20 mouse cellular contexts compared by ENCODE assay signal in genomic region chr17:86027577-86028199, GRCm38 (mm10).
A peak's percentile ranks its signal among the peaks of the same experiment; 100 is the strongest.
DNase-seq lines count a peak whose midpoint lies in the region; ATAC-seq and TF ChIP-seq lines count a peak whose summit lies in the region.
"Had no signal": no experiment of that assay in that cellular context is flagged by ENCODE, and none has a peak within 500 bp of the region (broad histone marks: within the 10 kb centered on the region; RNA-seq: fewer than 3 reads in every experiment).

No protein-coding gene starts in this region.

- no peak for TF ChIP-seq CTCF in lung, embryonic 14.5 days (IDR thresholded peaks at IDR 0.05; ENCODE audit: low read depth)
- no peak for TF ChIP-seq CTCF in lung, adult 2 months (IDR thresholded peaks at IDR 0.05; ENCODE audit: insufficient read depth, low read length)
- no peak for TF ChIP-seq CTCF in hindbrain, postnatal 0 days (IDR thresholded peaks at IDR 0.05; ENCODE audit: low read depth)

- no peak for ATAC-seq in lung, embryonic 14.5 days (ENCODE audit: insufficient read depth)
- peak; percentile 96 for ATAC-seq in liver, embryonic 12.5 days
- peak; percentile 84 for ATAC-seq in megakaryocyte progenitor cell, adult 5-6 weeks (replicated peaks; ENCODE audit: poor library complexity)
- ATAC-seq in hindbrain, postnatal 0 days = no peak
- ATAC-seq: forebrain, embryonic 13.5 days; intestine, embryonic 16.5 days had no signal

- no peak overlapping the region for H3K4me3 ChIP-seq in lung, embryonic 14.5 days (ENCODE audit: low read depth, low read length)
- no peak overlapping the region for H3K4me3 ChIP-seq in lung, adult 2 months (replicated peaks; ENCODE audit: extremely low read depth, low read depth, low read length)
- no peak overlapping the region for H3K4me3 ChIP-seq in liver, embryonic 12.5 days
- no peak overlapping the region for H3K4me3 ChIP-seq in hindbrain, postnatal 0 days (ENCODE audit: low read length)
- H3K4me3 ChIP-seq: embryonic facial prominence, embryonic 12.5 days; erythroblast, embryonic 14.5 days; forebrain, embryonic 13.5 days; hindbrain, embryonic 15.5 days had no signal

- WGBS in lung, embryonic 14.5 days = 67% methylated on average over 4 of the region's 4 CpGs
- 72% methylated on average over 4 of the region's 4 CpGs for WGBS in lung, adult 2 months
- WGBS in liver, embryonic 12.5 days (ENCODE audit: insufficient replicate concordance) = 40% methylated on average over 4 of the region's 4 CpGs
- 81% methylated on average over 4 of the region's 4 CpGs for WGBS in hindbrain, postnatal 0 days

- H3K27ac ChIP-seq in lung, embryonic 14.5 days (ENCODE audit: low read depth) = no peak overlapping the region
- peak overlapping the region; percentile 70 for H3K27ac ChIP-seq in liver, embryonic 12.5 days
- no peak overlapping the region for H3K27ac ChIP-seq in hindbrain, postnatal 0 days
- H3K27ac ChIP-seq: embryonic facial prominence, embryonic 12.5 days; forebrain, embryonic 13.5 days; hindbrain, embryonic 15.5 days; stomach, postnatal 0 days had no signal

- H3K9ac ChIP-seq in lung, embryonic 14.5 days = no peak overlapping the region
- H3K9ac ChIP-seq in liver, embryonic 12.5 days = 0 out of 2 replicates have a peak overlapping the region, but pooled peaks have one; percentile 27
- H3K9ac ChIP-seq in hindbrain, postnatal 0 days (replicated peaks; ENCODE audit: low read length) = no peak overlapping the region
- H3K9ac ChIP-seq: embryonic facial prominence, embryonic 12.5 days; forebrain, embryonic 13.5 days; hindbrain, embryonic 15.5 days had no signal

- TF ChIP-seq POLR2A in lung, adult 2 months (IDR thresholded peaks at IDR 0.05; ENCODE audit: borderline replicate concordance, extremely low read depth, low read depth, low read length) = no peak

- peaks cover 10% of the 10 kb centered on the region; the same call in 1 of the 2 replicates for H3K4me1 ChIP-seq in lung, embryonic 14.5 days (ENCODE audit: insufficient read depth)
- no peaks in the 10 kb centered on the region for H3K4me1 ChIP-seq in lung, adult 2 months (ENCODE audit: control insufficient read depth, insufficient read depth, low read length)
- H3K4me1 ChIP-seq in liver, embryonic 12.5 days = peaks cover 55% of the 10 kb centered on the region
- no peaks in the 10 kb centered on the region for H3K4me1 ChIP-seq in hindbrain, postnatal 0 days (ENCODE audit: insufficient read depth, low read length)

- H3K36me3 ChIP-seq in lung, embryonic 14.5 days (ENCODE audit: insufficient read depth) = no peaks in the 10 kb centered on the region
- no peaks in the 10 kb centered on the region for H3K36me3 ChIP-seq in liver, embryonic 12.5 days
- no peaks in the 10 kb centered on the region for H3K36me3 ChIP-seq in hindbrain, postnatal 0 days (ENCODE audit: insufficient read depth, low read length)
- H3K36me3 ChIP-seq: embryonic facial prominence, embryonic 12.5 days; hindbrain, embryonic 15.5 days had no signal

- H3K9me3 ChIP-seq in lung, embryonic 14.5 days (ENCODE audit: low read depth, low read length) = no peaks in the 10 kb centered on the region
- H3K9me3 ChIP-seq in liver, embryonic 12.5 days (replicated peaks) = no peaks in the 10 kb centered on the region
- H3K9me3 ChIP-seq in hindbrain, postnatal 0 days (ENCODE audit: low read length) = no peaks in the 10 kb centered on the region
- H3K9me3 ChIP-seq: embryonic facial prominence, embryonic 12.5 days; forebrain, embryonic 13.5 days; hindbrain, embryonic 15.5 days had no signal

- peak; percentile 61 for DNase-seq in lung, embryonic 14.5 days
- no peak for DNase-seq in lung, adult 2 months
- peak; percentile 44 for DNase-seq in c-Kit-positive CD71-positive TER-119-positive erythroid progenitor cells, embryonic 14.5 days (ENCODE audit: low spot score)
- no peak for DNase-seq in ovary, postnatal 10 days (ENCODE audit: low spot score)
- DNase-seq in hindbrain, postnatal 0 days (ENCODE audit: low spot score) = no peak
- no peak for DNase-seq in kidney, postnatal 25 days
- DNase-seq: cerebellum, adult 11-12 months; kidney, postnatal 4 days; right cerebral cortex, adult 18-20 months; thymus, adult 2 months had no signal

- H3K27me3 ChIP-seq in lung, embryonic 14.5 days (ENCODE audit: insufficient read depth, low read length) = no peaks in the 10 kb centered on the region
- no peaks in the 10 kb centered on the region for H3K27me3 ChIP-seq in liver, embryonic 12.5 days (replicated peaks)
- no peaks in the 10 kb centered on the region for H3K27me3 ChIP-seq in hindbrain, postnatal 0 days (ENCODE audit: insufficient read depth, low read length)
- H3K27me3 ChIP-seq: embryonic facial prominence, embryonic 12.5 days; forebrain, embryonic 13.5 days; hindbrain, embryonic 15.5 days had no signal

- no peak overlapping the region for H3K4me2 ChIP-seq in lung, embryonic 14.5 days
- no peak overlapping the region for H3K4me2 ChIP-seq in liver, embryonic 12.5 days
- no peak overlapping the region for H3K4me2 ChIP-seq in hindbrain, postnatal 0 days (ENCODE audit: low read depth, low read length)
- H3K4me2 ChIP-seq: embryonic facial prominence, embryonic 12.5 days; forebrain, embryonic 13.5 days; heart, embryonic 11.5 days; hindbrain, embryonic 15.5 days; midbrain, embryonic 11.5 days had no signal

Comparison
In these comparisons a context has a peak if more than half of its experiments do, and no peak if none do; other contexts are left out.
1. DNase-seq: peak in lung, embryonic 14.5 days (single experiment) and c-Kit-positive CD71-positive TER-119-positive erythroid progenitor cells, embryonic 14.5 days (single experiment); none in lung, adult 2 months (single experiment), ovary, postnatal 10 days (single experiment), hindbrain, postnatal 0 days (single experiment) and kidney, postnatal 25 days (0 of 2).
2. ATAC-seq: peak in liver, embryonic 12.5 days (single experiment) and megakaryocyte progenitor cell, adult 5-6 weeks (single experiment); none in lung, embryonic 14.5 days (single experiment) and hindbrain, postnatal 0 days (single experiment).